Mouse (Mus musculus) neural tube, embryonic 12.5 days (tissue): ENCODE data around the gene Med4. TPM values are rescaled to one million over a fixed set of nuclear protein-coding genes. Genes with fewer than 3 reads are reported as not detected.
A peak's percentile ranks its signal among the peaks of the same experiment; 100 is the strongest.

Experiments used
- ATAC-seq: fragments of 200-750 bp; cut with Nextera tagmentation; 2 replicates; pipeline ENCODE4 v1.8.0; 2017; ENCODE audit warnings: low read depth, mild to moderate bottlenecking, moderate TSS enrichment, moderate library complexity; ENCODE audit not compliant: low FRiP score
- H3K27ac ChIP-seq: fragments of 300-500 bp; sonication (generic); 2 replicates; pipeline ENCODE4 v1.5.1; 2016
- H3K27me3 ChIP-seq: fragments of 300-500 bp; sonication (generic); replicated peaks from 2 replicates; pipeline ENCODE4 v1.6.1; 2016; ENCODE audit warnings: mild to moderate bottlenecking
- H3K36me3 ChIP-seq: fragments of 300-500 bp; sonication (generic); 2 replicates; pipeline ENCODE4 v1.6.1; 2016; ENCODE audit warnings: mild to moderate bottlenecking
- H3K4me1 ChIP-seq: fragments of 300-500 bp; sonication (generic); 2 replicates; pipeline ENCODE4 v1.6.1; 2016
- H3K4me2 ChIP-seq: fragments of 300-500 bp; sonication (generic); replicated peaks from 2 replicates; pipeline ENCODE4 v1.6.1; 2016; ENCODE audit warnings: mild to moderate bottlenecking
- H3K4me3 ChIP-seq: fragments of 300-500 bp; sonication (generic); 2 replicates; pipeline ENCODE4 v1.5.1; 2016
- H3K9ac ChIP-seq: fragments of 300-500 bp; sonication (generic); 2 replicates; pipeline ENCODE4 v1.6.1; 2016; ENCODE audit warnings: mild to moderate bottlenecking
- H3K9me3 ChIP-seq: fragments of 300-500 bp; sonication (generic); 2 replicates; pipeline ENCODE4 v1.6.1; 2016; ENCODE audit warnings: mild to moderate bottlenecking
- WGBS: fragments of 180-500 bp; shearing (Covaris S2); methylation state at CpG from one replicate; pipeline ENCODE4 v1.1.7; 2016; 5-methylcytosine and 5-hydroxymethylcytosine counted together
- polyA plus RNA-seq: library from polyadenylated mRNA; unstranded; fragments of >200 nt; fragmentation: Nextera tagmentation; extraction: Ambion mirVana; gene quantifications from 2 replicates; pipeline ENCODE4 v1.2.1, GENCODE M21; 2016

Med4 gene
- polyA plus RNA-seq, result 89.3 and 90.0 TPM in 2 replicates

- no peaks in the 10 kb centered on the region for H3K9me3 ChIP-seq
- under 1% methylated on average over 41 of the region's 41 CpGs for WGBS
- no peak within 1 kb of the TSS for H3K27ac ChIP-seq
- peaks cover 9% of the 10 kb centered on the region; the same call in 1 of the 2 replicates for H3K36me3 ChIP-seq
- peak within 1 kb of the TSS; percentile 92 for H3K4me3 ChIP-seq
- H3K9ac ChIP-seq, result peak within 1 kb of the TSS; percentile 87
- peak within 1 kb of the TSS; percentile 96 for H3K4me2 ChIP-seq
- H3K4me1 ChIP-seq, result peaks cover 8% of the 10 kb centered on the region
- peak; percentile 94 for ATAC-seq
- no peaks in the 10 kb centered on the region for H3K27me3 ChIP-seq
These were observed at the start of gene Med4 for GRCm38 (mm10) chr14:73509765-73510423. Gene Med4, plus strand, starts transcription at chr14:73510025.

DNA sequence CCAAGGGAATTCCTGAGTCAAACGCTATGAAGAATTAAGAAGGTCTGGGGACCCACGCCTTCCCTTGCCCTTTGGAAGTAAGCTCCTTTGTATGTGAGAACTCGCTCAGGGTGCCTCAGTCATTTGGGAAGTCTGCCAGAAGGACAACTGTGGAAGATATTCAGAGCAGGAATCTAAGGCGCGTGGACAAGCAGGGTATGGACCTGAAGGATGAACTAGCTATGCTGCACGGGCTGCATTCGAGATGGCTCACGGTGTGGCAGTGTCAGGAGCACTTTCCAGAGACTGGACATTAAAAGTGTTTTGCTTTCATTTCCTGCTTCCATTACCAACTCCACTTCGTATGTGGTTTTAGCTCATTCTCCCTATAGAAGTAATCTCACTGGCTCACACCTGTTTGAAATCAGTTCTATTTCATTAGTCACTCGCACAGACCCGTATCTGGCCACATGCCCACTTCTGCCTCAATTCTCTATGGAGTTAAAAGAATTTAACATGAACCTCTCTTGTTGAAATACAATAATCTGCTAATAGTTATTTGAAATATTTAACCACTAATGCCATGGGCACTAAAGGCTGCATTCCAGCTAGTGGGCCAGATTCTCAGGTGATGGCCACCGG is 49.2 kb upstream of the Med4 start:
- Histone ChIP-seq H3K4me3 (no peak overlapping the region), H3K27ac (no peak overlapping the region), H3K27me3 (no peaks in the 10 kb centered on the region), H3K9ac (no peak overlapping the region), H3K9me3 (no peaks in the 10 kb centered on the region), H3K36me3 (no peaks in the 10 kb centered on the region), H3K4me1 (no peaks in the 10 kb centered on the region), H3K4me2 (no peak overlapping the region)
- WGBS, result 84% methylated on average over 12 of the region's 12 CpGs
- no peak for ATAC-seq

- Histone ChIP-seq H3K4me3 (no peak overlapping the region), H3K27ac (no peak overlapping the region), H3K27me3 (no peaks in the 10 kb centered on the region), H3K4me2 (no peak overlapping the region), H3K9me3 (no peaks in the 10 kb centered on the region), H3K4me1 (no peaks in the 10 kb centered on the region), H3K36me3 (no peaks in the 10 kb centered on the region), H3K9ac (no peak overlapping the region)
- no peak for ATAC-seq
- 90% methylated on average over 4 of the region's 4 CpGs for WGBS
These were observed 47.6 kb upstream of the Med4 start for GRCm38 (mm10) chr14:73462211-73462610.

DNA sequence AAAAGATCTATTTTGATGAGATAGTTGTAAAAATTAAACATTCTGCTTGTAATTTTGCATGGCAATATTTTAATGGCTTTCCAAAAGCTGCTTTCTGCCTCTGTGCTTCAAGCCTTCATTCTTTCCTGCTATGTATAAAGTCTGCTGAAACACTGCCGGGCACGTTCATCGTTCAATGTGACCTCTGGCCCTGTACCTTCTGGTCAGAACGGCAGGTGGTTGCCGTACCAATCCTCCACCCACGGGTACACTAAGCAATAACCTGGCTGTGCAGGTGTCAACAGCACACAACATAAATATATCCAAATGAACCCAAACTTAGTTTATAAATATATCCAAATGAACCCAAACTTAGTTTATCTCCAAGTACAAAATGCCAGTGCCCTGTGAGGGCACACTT is 42.1 kb upstream of the Med4 start:
- no peaks in the 10 kb centered on the region for H3K9me3 ChIP-seq
- H3K36me3 ChIP-seq, result no peaks in the 10 kb centered on the region
- no peak overlapping the region for H3K4me2 ChIP-seq
- no peaks in the 10 kb centered on the region for H3K27me3 ChIP-seq
- no peak overlapping the region for H3K9ac ChIP-seq
- no peak overlapping the region for H3K27ac ChIP-seq
- H3K4me3 ChIP-seq, result no peak overlapping the region
- WGBS, result 85% methylated on average over 6 of the region's 6 CpGs
- no peaks in the 10 kb centered on the region for H3K4me1 ChIP-seq
- ATAC-seq, result no peak

DNA sequence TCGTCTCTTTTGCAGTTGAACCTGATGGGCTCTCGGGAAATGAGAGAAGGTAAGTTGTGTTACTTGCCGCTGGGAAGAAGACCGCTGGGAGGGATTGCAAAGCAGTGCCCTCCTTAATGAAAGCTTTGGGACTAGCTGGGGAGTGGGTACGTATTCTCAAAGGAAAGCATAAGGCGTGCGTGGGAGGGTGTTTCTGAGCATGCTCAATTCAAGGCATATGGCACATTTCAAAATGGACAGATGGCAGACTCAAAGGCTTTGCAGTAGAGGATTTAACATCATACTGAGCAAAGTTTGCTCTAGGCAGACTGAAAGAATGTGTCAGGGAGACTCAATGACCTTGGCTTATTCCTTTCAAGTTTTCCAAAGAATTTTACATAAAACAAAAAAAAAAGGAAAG is 40.3 kb upstream of the Med4 start:
- H3K27me3 ChIP-seq, result no peaks in the 10 kb centered on the region
- H3K9ac ChIP-seq, result no peak overlapping the region
- WGBS, result 77% methylated on average over 7 of the region's 7 CpGs
- H3K4me2 ChIP-seq, result no peak overlapping the region
- no peak for ATAC-seq
- no peak overlapping the region for H3K4me3 ChIP-seq
- no peaks in the 10 kb centered on the region for H3K9me3 ChIP-seq
- H3K36me3 ChIP-seq, result no peaks in the 10 kb centered on the region
- no peaks in the 10 kb centered on the region for H3K4me1 ChIP-seq
- no peak overlapping the region for H3K27ac ChIP-seq

- Histone ChIP-seq H3K27me3 (no peaks in the 10 kb centered on the region), H3K27ac (no peak overlapping the region), H3K4me3 (no peak overlapping the region), H3K36me3 (no peaks in the 10 kb centered on the region), H3K4me1 (no peaks in the 10 kb centered on the region), H3K9me3 (no peaks in the 10 kb centered on the region), H3K4me2 (no peak overlapping the region), H3K9ac (no peak overlapping the region)
- ATAC-seq, result no peak
- WGBS, result 83% methylated on average over 8 of the region's 8 CpGs
These were observed 39.2 kb upstream of the Med4 start for GRCm38 (mm10) chr14:73470593-73470992.

DNA sequence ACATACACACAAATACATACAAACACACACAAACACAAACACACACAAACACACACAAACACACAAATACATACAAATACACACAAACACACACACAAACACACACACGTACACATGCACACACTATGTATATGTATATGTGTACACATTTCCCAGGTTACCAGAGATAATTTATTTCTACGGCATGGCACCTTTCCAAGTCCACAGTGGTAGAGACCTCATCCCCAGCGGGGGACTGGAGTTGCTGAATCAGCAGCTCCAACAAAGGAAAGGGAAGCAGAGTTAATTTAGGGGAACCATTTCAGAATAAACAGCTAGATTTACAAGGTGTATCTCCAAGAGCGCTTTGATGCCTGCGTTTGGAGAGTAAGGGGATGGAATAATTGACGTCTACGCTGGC is 37.6 kb upstream of the Med4 start:
- no peak overlapping the region for H3K27ac ChIP-seq

GRCm38 (mm10) chr14:73473670-73474460 is 36.0 kb upstream of the Med4 start:
- Histone ChIP-seq H3K36me3 (no peaks in the 10 kb centered on the region), H3K4me3 (no peak overlapping the region), H3K27ac (no peak overlapping the region), H3K4me2 (no peak overlapping the region), H3K4me1 (no peaks in the 10 kb centered on the region), H3K27me3 (no peaks in the 10 kb centered on the region), H3K9ac (no peak overlapping the region), H3K9me3 (no peaks in the 10 kb centered on the region)
- no peak for ATAC-seq
- WGBS, result 66% methylated on average over 3 of the region's 3 CpGs

More for the DNA sequence above, 37.6 kb upstream of the Med4 start:
- ATAC-seq, result peak; percentile 43; the same call in 1 of the 2 replicates
- no peak overlapping the region for H3K9ac ChIP-seq
- no peaks in the 10 kb centered on the region for H3K4me1 ChIP-seq
- no peaks in the 10 kb centered on the region for H3K36me3 ChIP-seq
- H3K4me3 ChIP-seq, result no peak overlapping the region
- WGBS, result 43% methylated on average over 7 of the region's 7 CpGs
- H3K9me3 ChIP-seq, result no peaks in the 10 kb centered on the region
- H3K27me3 ChIP-seq, result no peaks in the 10 kb centered on the region
- H3K4me2 ChIP-seq, result no peak overlapping the region

DNA sequence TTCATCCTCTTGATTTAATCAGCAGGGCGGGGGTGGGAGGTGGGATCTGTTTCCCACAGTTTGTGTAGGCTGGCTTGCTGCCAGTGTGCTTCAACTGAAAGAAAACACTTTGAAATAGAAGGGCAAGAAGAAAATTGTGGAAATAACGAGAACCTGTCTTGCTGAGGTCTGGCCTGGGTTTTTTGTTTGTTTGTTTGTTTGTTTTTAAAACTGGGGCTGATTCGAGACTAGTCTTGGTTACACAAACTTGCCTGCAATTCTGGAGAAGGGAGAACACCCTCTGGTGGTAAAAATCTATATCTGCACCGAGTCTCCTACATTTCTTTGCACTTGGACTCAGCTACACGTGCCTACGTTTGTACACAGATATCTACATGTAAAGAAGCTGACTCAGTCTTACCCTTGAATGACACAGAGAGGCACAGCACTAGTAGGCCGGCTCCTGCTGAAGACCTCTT is 35.2 kb upstream of the Med4 start:
- no peak overlapping the region for H3K27ac ChIP-seq
- no peaks in the 10 kb centered on the region for H3K36me3 ChIP-seq
- WGBS, result 36% methylated on average over 7 of the region's 7 CpGs
- H3K27me3 ChIP-seq, result no peaks in the 10 kb centered on the region
- no peaks in the 10 kb centered on the region for H3K4me1 ChIP-seq
- no peak for ATAC-seq
- H3K9ac ChIP-seq, result no peak overlapping the region
- H3K9me3 ChIP-seq, result no peaks in the 10 kb centered on the region
- no peak overlapping the region for H3K4me2 ChIP-seq
- no peak overlapping the region for H3K4me3 ChIP-seq

- no peak overlapping the region for H3K27ac ChIP-seq
These were observed 34.3 kb upstream of the Med4 start for GRCm38 (mm10) chr14:73475506-73475905.

GRCm38 (mm10) chr14:73476361-73476934 is 33.4 kb upstream of the Med4 start:
- Histone ChIP-seq H3K4me3 (no peak overlapping the region), H3K27ac (no peak overlapping the region), H3K9me3 (no peaks in the 10 kb centered on the region), H3K4me1 (no peaks in the 10 kb centered on the region), H3K9ac (no peak overlapping the region), H3K36me3 (no peaks in the 10 kb centered on the region), H3K27me3 (no peaks in the 10 kb centered on the region), H3K4me2 (no peak overlapping the region)
- WGBS, result 73% methylated on average over 8 of the region's 8 CpGs
- 0 out of 2 replicates have a peak, but pooled peaks have one; percentile 52 for ATAC-seq

More at GRCm38 (mm10) chr14:73475506-73475905, 34.3 kb upstream of the Med4 start:
- no peak for ATAC-seq
- H3K9me3 ChIP-seq, result no peaks in the 10 kb centered on the region
- H3K36me3 ChIP-seq, result no peaks in the 10 kb centered on the region
- H3K9ac ChIP-seq, result no peak overlapping the region
- no peaks in the 10 kb centered on the region for H3K27me3 ChIP-seq
- H3K4me2 ChIP-seq, result no peak overlapping the region
- H3K4me1 ChIP-seq, result no peaks in the 10 kb centered on the region
- H3K4me3 ChIP-seq, result no peak overlapping the region
- WGBS, result 80% methylated on average over 7 of the region's 7 CpGs

- no peaks in the 10 kb centered on the region for H3K27me3 ChIP-seq
These were observed 32.7 kb upstream of the Med4 start for GRCm38 (mm10) chr14:73477077-73477476.

More at GRCm38 (mm10) chr14:73477077-73477476, 32.7 kb upstream of the Med4 start:
- 94% methylated on average over 10 of the region's 10 CpGs for WGBS
- Histone ChIP-seq H3K4me2 (no peak overlapping the region), H3K9me3 (no peaks in the 10 kb centered on the region), H3K4me1 (no peaks in the 10 kb centered on the region), H3K9ac (no peak overlapping the region), H3K4me3 (no peak overlapping the region), H3K36me3 (no peaks in the 10 kb centered on the region), H3K27ac (no peak overlapping the region)
- no peak for ATAC-seq
